Mouse (Mus musculus) left cerebral cortex, adult 8-10 months (tissue): Measurements from ENCODE around the gene Cfap77. TPM values are rescaled to one million over a fixed set of nuclear protein-coding genes. Genes with fewer than 3 reads are reported as not detected.
A peak's percentile ranks its signal among the peaks of the same experiment; 100 is the strongest.

ENCODE experiments used
- DNase-seq, 2 experiments: peaks; one replicate each; pipeline ENCODE4 v3.0.0; 2022; ENCODE audit warnings: low spot score in 2 of 2
- total RNA-seq, 4 experiments: library from RNA; stranded (reverse); gene quantifications; 2 replicates each; pipeline ENCODE4 v1.2.4; 2022

The Cfap77 gene
- total RNA-seq, 4 experiments from 2014 or later: 0.25 to 1.1 (median 0.48) TPM

DNA sequence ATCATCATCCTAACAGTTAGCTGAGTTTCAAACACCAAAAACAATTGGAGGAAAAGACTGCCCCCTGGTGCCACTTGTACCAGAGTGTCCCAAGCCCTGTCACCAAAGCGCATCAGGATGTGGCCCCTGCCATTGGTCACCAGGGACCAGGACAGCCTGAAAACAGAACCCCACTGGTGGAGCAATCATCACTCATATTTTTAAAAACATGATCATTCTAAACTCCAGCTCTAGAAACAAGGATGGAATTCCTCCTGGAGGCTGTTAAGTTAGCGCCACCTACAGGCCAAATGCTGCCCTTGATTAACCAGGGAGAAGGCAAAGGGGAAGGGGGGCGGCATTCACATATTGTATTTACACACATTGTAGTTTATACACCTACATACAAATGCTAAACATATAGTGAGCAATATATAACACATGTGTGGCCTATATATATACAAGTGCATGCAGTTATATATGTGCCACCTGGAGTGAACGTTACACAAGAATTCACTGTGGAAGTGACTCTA lies 1.9 kb downstream of the Cfap77 start:
- peak in 1 of 2 experiments; percentile 32 for DNase-seq

DNA sequence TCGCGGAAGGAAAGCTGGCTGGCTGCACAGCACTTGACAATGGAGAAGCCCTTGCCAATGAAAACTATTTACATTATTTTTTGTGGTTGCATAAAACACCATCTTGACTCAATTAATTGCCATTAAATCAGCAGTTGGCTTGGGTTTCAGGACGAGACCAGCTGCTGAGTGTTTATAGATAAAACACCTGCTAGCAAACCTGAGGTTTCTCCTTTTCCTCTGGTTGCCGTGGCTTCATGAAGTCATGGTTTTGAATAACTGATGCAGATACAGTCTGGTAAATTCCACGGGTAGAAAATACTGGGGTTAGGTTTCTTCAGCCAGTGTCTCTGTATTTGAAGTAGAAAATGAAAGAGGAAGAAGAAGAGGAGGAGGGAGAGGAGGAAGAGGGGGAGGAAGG lies 2.9 kb downstream of the Cfap77 start:
- no peak for DNase-seq

DNA sequence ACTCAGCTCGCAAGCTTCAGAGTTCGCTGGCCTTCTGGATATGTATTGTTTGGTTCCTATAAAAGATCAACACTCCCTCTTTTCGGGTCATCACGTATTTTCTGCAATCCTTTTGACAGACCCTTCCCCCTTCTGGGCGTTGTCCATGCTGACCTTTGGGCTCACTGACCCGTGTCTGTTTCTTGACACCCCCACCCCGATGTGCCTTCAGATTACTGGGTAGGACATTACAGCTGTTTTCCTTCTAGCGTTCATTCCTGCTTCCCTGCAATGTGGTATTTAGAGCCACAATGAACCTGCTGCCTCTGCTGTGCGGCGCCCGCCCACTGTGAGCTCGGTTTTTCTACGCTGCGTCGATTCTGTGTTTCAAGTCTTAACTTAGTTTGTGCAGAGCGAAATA lies 8.7 kb downstream of the Cfap77 start:
- no peak for DNase-seq

DNA sequence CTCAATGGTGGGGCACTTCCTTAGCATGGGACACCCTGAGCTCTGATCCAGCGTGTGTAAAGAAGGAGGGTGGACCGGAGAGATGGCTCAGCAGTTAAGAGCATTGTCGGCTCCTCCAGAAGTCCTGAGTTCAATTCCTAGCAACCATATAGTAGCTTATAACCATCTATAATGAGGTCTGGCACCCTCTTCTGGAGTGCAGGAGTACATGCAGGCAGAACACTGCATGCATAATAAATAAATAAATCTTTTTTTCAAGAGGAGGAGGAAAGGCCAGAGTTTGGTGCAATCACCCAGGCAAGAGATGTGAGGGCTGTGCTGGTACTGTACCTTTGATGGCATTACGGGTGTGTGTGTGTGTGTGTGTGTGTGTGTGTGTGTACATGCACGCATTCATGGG lies 12.7 kb downstream of the Cfap77 start:
- DNase-seq: no peak

DNA sequence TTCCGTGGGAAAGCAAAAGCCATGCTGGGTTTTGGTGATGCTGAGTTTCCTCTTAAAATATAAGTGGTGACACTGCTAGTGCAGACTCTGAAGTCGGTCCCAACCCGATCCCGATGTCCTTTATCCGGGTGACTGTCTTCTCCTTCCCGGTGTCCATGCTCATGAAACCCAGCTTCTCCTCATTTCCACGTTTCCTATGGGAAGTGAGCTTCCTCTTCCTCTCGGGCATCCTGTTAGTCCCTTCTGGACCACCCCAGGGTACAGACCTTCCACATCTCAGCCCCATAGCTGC lies 13.4 kb downstream of the Cfap77 start:
- no peak for DNase-seq

DNA sequence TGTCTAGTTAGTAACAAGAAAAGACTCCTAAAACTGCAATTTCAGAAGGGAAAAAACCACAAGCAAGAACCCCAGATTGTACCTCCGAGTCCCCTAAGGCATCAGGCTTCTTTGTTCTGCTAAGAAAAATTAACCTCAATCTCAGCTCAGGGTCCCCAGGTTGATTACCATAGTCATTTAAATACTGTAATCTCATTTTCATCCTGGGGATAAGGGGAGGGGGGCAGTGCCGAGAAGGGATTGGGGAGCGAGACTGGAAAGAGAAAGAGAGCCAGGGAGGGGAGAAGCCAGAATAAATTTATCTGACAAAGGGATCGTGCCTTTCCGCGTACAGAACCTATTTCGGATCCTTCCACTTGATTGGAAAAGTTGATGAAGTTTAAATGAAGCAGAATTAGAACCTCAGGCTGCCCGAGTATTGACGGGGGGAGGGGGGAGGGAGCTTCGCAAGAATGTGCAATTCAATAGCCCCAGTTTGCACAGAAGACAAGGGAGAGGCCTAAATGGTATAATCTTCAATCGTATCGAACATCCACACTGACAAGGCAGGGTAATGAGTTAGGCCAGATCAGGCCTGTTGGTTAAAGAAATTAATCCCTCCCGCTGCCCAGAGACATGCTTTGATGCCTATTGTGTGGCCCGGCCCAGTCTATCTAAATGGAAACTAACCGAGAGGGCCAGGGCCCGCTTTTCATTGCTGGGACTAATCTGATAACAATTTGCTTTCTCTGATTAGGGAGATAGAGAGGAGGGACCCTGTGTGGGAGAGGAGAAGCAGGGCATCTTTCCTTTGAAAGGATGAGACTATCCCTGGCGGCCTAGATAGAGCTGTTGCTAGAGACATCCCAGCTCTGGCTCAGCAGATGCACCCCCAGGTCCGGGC lies 14.0 kb downstream of the Cfap77 start:
- DNase-seq: no peak

DNA sequence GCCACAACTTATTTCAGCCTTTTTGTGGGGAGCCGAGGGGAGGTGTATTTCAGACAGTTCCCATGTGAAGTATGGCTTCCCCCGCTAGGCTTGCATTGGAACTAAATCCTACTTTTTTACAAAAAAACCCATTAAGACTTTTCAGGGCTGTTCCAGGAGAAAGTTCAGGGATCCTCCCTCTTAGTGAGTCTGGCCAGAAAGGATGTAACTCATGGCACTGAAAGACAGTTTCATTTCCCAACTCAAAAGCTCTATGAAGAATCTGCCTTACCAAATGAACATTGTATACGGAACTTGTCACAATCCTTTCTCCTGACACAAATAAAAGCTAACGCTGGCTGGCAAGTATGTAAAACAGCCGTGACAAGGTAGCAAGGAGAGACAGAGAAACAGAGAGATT lies 15.1 kb downstream of the Cfap77 start:
- DNase-seq: no peak

DNA sequence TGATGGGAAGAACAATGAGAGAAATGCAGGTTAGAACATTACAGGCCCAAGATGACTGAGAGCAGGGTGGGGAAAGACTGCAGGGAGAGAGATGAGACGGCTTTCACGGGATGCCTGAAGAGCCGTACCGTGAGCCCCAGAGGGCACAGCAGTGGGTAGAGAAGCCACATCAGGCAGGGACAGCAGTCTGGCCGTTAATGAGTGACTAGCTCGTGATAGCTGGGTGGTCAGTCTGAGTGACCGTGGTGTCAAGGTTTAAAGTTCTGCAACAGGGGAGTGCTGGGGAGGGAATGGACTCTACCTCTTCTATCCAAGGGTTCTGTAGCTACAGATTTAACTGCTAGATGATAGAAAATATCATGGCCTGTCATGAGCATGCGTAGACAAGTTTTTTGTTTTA lies 19.2 kb downstream of the Cfap77 start:
- DNase-seq: no peak

DNA sequence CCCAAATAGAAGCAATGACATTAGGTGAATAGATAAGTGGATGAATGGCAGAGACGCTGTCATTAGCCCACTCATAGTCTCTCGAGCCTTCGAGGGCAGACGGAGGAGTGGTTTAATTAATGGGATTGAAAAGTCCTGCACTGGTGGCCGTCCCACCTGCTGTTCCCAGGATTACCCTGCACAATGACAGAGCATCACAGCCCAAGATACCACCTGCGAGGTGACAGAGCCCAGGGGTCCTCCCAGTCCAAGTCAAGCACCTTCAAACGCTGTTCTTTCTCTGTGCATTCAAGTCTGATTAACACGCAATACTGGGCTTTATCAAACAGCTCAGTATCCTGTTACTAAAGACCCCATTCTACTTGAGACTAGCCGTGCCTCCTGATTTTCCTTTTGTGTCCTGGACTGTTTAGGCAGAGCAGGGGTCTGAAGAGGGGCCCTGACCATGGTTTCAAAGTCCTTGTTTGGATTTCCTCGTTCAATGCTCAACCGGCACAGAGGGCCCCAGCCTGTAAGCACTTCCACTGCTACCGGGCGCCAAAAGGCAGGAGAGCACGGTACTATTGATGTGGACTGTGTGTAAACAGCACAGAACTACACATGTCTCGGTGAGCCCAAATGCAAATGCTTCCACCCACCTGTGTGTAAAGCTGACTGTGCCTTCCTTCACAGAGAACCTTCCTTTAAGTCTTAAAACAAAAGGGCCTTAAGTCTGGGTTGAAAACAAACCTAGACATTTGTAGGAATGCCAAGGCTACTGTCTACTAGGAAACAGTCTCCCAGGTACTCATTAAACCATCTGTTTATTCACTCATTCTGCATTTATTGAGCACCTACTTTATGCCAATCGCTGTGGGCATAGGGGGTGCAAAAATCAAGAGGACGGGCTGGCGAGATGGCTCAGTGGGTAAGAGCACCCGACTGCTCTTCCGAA lies 20.1 kb downstream of the Cfap77 start:
- DNase-seq: no peak

DNA sequence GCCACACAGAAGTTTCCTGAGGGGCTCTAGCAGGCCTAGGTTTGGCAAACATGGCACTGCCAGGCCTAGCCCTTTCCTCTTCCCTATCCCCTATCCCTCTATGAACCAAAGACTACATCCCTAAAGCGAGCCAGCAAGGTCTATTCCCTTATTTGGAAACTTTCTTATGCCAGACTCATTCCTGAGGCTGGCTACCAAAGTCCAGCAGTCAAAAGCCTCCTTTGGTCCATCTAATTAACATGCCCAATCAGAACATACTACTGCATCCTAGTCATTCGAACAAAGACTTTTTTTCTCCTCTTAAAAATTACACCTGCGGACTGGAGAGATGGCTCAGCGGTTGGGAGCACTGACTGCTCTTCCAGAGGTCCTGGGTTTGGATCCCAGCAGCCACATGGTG lies 22.9 kb downstream of the Cfap77 start:
- no peak for DNase-seq

DNA sequence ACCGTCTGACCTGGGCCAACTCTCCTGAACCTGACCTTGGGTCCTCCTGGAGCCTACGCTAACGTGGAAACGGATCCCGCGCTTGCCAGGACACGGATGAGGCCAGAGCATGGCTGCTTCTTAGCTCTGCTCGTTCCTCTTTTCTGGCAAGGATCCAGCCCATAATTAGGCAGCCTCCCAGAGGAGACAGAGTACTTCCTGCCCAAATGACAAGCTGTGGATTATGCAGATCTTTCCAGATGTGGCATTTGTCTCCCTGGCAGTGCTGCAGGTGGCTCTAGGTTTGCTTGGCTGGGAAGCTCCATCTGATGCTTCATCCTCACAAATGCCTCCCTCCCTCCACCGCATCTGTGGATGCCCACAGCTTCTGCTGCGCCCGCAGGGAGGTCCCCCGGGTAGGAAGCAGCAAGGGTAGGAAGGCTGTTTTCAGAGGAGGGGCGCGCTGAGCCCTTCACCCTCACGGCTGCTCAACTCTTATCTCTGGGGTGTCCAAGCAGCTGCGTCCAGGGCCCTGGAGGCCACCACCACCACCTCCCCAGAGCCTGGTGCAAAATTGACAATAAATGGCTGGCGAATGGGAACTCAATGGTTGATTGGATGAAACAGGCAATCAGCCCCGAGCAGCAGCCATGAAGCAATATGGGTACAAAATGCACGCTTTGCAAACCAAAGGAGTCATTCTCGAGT lies 24.7 kb downstream of the Cfap77 start:
- no peak for DNase-seq

DNA sequence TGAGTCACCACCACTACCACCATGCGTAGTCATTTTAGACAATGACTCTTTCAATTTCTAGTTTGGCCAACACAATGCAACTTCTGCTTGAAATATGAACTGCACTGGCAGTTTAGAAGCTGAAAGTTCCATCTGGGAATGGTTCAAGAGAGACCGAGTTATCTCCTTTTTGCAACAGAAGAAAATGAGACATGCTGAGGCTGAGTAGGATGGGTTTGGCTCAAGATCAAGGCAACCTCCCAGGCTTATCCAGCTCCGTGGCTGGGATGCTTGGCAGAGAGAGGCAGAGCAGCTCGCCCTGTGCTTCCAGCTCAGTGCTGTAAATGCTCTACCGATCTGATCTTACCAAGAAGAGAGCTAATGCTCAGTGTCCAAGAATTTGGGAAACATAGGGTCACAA lies 29.6 kb downstream of the Cfap77 start:
- peak in 1 of 2 experiments; percentile 50 for DNase-seq

DNA sequence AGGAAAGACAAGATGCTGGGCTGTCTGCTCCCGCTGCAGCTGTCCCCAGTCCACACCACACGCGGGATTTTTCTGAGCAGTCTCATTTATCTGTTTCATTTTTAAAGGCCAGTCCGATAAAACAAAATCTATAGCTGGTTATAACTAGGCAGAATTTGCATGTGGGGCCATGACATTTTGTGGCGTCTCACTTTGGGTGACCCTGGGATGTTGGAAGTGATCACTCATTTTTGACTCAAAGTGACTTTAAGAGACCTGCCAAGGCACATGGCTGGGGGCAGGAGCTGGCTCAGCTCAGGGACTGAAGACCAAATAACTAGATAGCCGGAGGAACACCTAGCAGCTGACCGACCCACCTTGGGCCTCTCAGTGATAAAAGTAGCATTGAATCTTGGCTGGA lies 31.9 kb downstream of the Cfap77 start:
- DNase-seq: no peak

DNA sequence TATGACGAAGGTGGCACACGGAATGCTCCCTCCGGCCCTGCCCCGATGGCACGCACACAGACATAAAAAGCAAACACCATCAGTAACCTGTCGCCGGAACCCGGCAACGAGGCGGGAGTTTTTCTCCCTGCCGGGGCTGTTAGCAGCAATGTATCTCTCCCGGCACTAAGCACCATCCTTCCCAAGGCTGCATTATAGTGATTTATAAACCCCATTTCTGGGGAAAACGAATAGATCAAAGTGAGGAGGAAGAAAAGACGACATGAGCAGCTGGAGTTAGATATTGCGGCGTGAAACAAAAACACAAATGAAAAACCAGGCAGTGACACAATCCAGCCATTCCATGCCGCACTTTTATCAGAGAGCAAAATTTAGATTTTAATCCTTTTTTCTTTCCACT lies 33.8 kb downstream of the Cfap77 start:
- no peak for DNase-seq

DNA sequence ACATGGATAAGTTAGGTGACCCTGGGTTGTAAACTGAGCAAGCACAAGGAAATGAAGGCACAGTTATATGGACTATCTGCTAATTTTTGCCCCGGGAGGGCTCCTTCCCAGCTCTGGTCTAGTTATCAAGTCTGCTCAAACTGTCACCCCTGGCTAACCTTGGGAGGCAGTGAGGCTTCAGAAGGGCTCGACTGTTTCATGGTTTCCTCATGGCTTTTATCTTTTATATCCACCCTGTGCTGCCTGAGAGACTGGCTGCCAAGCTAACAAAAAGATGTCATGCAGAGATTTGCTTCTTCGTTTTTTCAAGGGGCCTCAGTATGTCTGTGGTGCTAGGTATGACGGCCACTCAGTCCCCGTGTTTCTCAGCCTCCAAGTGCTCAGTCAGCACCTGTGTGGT lies 36.2 kb downstream of the Cfap77 start:
- no peak for DNase-seq

DNA sequence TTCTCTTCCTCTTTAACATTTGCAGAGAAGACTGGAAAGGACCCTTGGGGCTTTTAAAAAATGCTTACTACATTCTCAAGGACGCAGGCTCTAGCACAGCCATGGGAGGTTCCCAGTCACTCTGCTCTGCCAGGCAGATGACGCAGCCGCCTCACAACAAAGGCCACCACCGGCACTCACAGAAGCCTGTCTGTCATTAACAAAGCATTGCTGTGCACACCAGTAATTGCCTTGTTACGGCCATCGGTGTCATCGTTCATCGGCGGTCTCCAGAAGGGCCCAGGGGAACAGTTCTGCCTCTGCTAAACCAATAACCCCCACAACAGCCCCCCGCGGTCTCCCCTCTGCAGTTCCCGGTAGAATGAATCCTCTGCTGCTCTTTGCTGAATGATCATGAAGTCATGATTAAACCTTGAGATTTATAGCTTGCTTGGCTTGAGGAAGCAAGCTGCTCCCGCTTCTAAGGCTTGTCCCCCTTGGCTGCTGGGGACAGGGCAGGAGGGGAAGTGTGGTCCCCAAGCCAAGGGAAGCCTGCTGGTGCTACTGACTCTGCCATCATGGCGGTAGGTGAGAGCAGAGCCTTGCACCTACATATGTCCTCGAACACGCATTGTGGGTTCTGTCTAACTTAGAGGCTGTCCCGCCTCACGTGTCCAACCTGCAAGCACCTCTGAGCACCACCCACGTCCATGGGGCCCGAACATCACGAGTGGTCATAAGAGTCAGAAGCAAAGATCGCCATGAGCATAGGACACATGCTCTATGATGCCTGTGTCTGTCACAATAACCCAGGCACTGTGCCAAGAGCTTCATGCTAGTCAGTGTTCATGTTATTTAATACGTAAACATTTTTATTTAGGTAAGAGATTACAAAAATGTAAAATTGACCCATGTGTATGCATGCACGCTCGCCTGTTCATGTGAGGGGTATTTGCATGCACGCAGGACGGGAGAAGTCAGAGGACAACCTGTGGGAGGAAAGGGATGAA lies 38.0 kb downstream of the Cfap77 start:
- no peak for DNase-seq

DNA sequence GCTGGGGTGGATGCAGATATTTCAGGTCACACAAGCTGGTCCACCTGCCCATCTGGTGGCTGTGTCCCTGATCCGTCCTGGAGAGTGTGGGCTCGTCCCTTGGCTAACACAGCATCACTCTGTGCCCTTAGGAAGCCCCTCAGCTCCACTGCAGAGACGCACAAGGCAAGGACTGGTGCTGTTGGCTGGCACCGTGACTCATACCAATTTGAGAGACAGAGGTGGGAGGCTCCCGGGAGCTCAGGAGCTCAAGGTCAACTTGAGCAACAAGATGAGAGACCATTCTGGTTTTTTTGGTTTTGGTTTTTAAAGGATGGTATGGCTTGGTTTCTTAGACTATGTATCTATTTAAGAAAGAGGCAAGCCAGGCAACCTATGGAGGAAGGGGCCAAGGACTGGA lies 42.3 kb downstream of the Cfap77 start:
- DNase-seq: no peak

DNA sequence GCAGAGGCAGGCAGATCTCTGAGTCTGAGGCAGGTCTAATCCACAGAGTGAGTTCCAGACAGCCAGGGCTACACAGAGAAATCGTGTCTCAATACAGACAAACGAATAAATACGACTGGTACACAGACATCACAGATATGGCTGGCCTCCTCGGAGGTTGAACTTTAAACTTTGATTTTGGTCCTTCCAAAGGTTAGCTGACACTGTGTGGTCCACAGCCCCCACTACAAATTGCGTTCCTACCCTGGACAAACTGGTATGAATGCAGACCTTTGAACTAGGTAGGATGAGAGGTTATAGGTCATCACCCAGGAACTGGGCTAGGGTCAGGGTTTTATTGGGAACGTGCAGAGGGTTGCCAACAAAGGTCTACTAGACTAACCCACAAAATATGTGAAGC lies 47.2 kb downstream of the Cfap77 start:
- no peak for DNase-seq

DNA sequence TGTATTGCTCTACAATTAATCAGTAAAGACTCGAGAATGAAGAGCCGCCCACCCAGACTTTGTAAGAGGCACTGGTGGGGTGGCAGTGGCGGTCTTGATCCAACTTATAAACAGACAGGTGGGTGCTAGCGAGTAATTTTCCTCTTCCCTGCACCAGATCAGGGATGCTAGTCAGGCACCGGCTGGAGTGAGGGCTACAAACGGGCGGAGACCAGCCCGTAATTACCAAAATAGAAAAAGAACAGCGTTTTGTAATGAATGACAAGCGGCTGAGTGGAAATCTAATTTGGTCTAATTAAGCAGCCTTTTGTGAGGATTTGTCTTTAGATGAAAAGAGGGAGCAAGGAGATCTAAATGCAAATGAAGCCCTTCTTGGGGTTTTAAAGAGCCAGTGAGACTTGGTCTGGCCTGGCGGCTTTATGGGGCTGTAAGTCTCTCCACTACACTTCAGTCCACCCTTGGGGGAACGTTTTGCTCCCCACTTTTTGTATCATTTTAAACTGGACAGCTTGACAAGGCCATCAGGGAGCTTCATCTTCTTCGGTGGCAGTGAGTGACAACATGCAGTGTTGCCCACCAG lies 48.3 kb downstream of the Cfap77 start:
- no peak for DNase-seq

DNA sequence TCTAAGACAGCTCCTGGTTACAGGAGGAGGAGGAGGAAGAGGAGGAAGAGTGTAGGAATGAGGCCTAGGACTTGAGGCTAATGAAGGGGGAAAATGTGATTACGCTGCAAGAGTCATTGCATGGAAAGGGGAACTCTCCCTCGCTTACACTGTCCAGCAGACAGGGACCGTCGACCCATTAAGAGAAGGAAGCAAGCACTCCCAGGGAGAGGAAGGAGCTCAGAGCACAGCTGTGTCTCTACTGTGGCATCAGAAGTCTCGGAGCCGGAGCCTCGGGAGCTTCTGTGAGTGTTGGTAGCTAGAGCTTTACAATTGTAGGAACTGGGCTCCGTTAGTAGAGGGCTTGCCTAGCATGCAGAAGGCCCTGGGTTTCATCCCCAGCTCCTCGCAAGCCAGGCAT lies 50.8 kb downstream of the Cfap77 start:
- DNase-seq: no peak
